Mouse (Mus musculus) adrenal gland (tissue): ENCODE data around the gene Ikbip.

Experiments
- intact Hi-C: fragments of 180-260 bp; cut with DNase I; formaldehyde crosslinking; loops from one replicate; pipeline ENCODE4 v1.15.1; 2025
- long read RNA-seq, 2 experiments: library from polyadenylated mRNA; unstranded; transcript quantifications; one replicate each; pipeline ENCODE4 v2.0.0; 2020; ENCODE audit warnings: borderline replicate concordance in 1 of 2; ENCODE audit not compliant: insufficient replicate concordance in 1 of 2

Gene Ikbip
- long read RNA-seq, experiment 1, transcript Ikbip-201 (3 exons, 3,232 nt) = minor isoform, 5 of 29 reads
- long read RNA-seq, experiment 1, transcript Ikbip-202 (3 exons, 1,328 nt) = major isoform, 21 of 29 reads
- long read RNA-seq, experiment 1, partial matches to known transcripts = 1 of 29 reads
- long read RNA-seq, experiment 1, other reads (novel, unspliced or antisense) = 1 of 29 reads
- long read RNA-seq, experiment 2, transcript Ikbip-202 (3 exons, 1,328 nt) = major isoform, 31 of 42 reads
- long read RNA-seq, experiment 2, transcript Ikbip-201 (3 exons, 3,232 nt) = minor isoform, 7 of 42 reads
- long read RNA-seq, experiment 2, partial matches to known transcripts = 0 of 42 reads
- long read RNA-seq, experiment 2, other reads (novel, unspliced or antisense) = 3 of 42 reads

- intact Hi-C loops = loop anchor here (5.0 kb wide), 1 partner anchor 40 kb away; the partner anchor contains the start of gene Slc25a3
Observed at GRCm38 (mm10) chr10:91082550-91083392, at the start of gene Ikbip, which contains the start of gene Apaf1. Gene Ikbip, plus strand, starts transcription at chr10:91082940. Gene Apaf1, minus strand, starts transcription at chr10:91082770.

- intact Hi-C loops = no loop called here
Observed at GRCm38 (mm10) chr10:91033942-91034341, 48.8 kb upstream of the Ikbip start.

DNA sequence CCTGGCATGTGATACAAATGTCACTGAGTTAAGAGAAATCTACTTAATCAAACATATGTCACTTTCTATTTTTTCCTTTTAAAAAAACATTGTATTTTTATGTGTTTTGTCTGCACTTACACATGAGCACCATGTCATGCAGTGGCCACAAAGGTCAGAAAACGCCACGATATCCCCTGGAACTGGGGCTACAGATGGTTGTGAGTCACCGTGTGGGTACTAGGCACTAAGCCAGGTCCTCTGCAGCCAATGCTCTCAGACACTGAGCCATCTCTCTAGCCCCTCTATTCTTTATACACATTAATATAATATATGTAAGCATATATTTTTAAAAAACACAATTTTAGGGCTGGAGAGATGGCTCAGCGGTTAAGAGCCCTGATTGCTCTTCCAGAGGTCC, 33.0 kb upstream of the Ikbip start:
- intact Hi-C loops = no loop called here

DNA sequence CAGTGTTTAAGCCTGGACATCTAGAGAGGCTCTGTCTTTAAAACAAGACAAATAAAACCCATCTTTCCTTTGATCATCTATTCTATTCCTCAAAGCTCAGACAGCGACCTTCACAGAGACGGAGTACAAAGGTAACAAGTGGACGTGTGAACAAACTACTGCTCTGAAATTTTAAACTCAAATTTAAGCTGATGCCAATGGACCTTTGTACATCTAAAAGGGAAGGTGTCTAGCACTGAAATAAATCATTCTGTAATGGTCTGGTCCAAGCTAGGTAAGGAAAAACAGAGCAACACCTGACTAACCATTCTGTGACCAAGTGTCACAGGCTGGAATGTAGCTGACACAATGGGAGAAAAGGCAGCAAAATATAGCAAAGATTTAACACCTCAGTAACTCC, 31.6 kb upstream of the Ikbip start:
- intact Hi-C loops = no loop called here

- intact Hi-C loops = no loop called here
Observed at GRCm38 (mm10) chr10:91052734-91053133, 30.0 kb upstream of the Ikbip start.

DNA sequence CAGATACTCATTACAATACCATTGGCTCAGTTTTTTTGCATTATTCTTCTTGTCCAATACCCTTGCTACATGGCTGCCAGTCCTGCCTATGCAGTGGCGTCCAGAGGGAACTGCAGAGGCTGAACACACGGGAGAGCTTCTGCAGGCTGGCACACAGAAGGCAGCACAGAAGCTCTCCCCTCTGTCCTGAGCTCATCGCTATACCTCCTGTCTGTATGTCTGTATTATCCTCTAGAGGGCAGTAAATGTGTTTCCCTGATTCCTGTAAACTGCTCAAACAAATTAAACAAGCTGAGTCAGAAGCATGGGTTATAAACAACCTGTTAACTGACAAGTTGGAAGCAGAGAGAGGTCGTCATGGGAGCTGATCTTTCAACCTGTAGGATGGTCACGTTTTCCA, 22.0 kb upstream of the Ikbip start:
- intact Hi-C loops = loop anchor here (10.0 kb wide), 1 partner anchor 184 kb away; no protein-coding TSS in a partner anchor

- intact Hi-C loops = loop anchor here (10.0 kb wide), 1 partner anchor 182 kb away; no protein-coding TSS in a partner anchor
Observed at GRCm38 (mm10) chr10:91062355-91062754, 20.4 kb upstream of the Ikbip start.

GRCm38 (mm10) chr10:91071768-91072167, 11.0 kb upstream of the Ikbip start:
- intact Hi-C loops = loop anchor here (5.0 kb wide), 1 partner anchor 71 kb away; no protein-coding TSS in a partner anchor

- intact Hi-C loops = loop anchor here (5.0 kb wide), 1 partner anchor 69 kb away; no protein-coding TSS in a partner anchor
Observed at GRCm38 (mm10) chr10:91073345-91073744, 9.4 kb upstream of the Ikbip start.

DNA sequence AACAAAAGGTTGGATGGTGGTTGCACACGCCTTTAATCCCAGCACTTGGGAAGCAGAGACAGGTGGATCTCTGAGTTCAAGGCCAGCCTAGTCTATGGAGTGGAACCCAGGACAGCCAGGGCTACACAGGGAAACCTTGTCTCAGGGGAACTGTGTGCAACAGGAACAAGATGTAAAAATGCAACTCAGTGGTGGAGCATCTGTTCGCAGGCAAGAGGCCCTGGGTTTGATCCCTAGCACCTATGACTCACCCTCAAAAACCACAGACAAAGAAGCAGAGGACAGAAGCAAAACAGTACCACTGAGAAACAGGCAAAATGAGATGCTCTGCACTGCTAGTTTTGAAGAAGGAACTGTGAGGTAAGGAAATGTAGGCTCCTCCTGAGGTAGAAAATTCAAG, 6.1 kb upstream of the Ikbip start:
- intact Hi-C loops = no loop called here

GRCm38 (mm10) chr10:91080540-91080939, 2.2 kb upstream of the Ikbip start:
- intact Hi-C loops = loop anchor here (5.0 kb wide), 1 partner anchor 42 kb away; the partner anchor contains the start of gene Slc25a3

DNA sequence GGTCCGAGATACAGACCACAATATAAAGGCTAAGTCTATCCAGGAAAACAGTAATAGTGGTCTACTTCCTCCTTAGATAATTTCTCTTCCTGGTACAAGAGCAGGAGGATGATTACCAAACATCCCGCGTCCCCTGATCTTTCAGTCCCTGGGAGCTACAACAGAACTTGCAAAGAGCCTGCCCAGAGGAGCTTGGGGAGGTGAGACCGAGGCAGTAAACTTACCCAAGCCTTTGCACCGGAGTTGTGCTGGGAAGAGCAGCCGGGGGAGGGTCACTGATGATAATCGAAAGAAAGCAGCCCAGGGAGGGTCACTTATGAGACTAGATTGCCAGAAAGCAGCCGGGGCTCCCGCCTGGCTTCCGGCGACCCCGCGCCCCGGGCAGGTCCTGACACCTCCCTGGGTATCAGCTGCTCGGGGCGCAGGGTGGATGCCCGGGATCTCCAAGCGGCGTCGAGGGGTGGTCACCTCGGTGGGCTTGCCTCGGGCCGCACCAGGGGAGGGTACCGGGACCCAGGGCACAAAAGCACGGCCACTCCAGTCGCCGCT, 707 bp upstream of the Ikbip start:
- intact Hi-C loops = loop anchor here (5.0 kb wide), 1 partner anchor 40 kb away; the partner anchor contains the start of gene Slc25a3

DNA sequence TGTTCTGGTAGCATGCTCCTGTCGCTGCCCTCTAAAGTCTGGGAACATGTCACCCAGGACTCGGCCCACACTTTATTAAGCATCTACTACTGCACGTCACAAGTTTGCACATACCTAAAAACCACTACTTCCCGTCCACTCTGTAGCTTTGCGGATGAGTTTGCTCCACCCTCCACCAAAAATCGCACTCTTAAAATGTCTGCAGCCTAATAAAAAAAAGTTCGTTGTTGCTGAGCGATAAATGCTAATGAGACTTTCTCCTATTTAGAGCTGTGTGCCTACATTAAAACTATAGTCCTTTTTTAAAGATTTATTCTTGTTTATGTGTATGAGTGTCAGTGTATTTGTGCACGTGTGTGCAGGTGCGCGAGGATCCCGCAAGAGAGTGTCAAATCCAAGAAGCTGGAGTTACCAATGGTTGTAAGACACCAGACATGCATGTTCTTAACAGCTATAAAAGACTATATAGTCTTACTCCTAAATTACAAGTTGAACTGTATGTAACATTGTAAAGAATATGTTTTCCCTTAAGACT, 720 bp downstream of the Ikbip start:
- intact Hi-C loops = loop anchor here (5.0 kb wide), 1 partner anchor 39 kb away; the partner anchor contains the start of gene Slc25a3

DNA sequence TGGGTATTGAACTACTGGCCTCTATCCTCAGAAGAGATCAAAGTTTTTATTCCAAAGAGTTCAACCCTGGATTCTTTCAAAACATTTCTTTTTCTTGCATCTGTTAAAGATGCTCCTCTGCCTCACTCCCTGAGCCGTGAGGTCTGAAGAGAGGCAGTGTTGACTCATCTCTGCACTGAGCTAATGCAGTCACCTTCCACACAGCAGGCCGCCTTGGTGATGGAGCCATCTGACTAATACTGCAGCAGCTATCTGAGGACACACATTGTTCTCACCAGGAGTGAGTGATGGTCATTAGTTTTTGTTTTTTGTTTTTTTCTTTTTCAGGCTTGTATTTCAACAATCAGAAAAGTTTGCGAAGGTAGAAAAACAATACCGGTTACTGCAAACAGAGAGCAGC, 10.1 kb downstream of the Ikbip start:
- intact Hi-C loops = no loop called here

DNA sequence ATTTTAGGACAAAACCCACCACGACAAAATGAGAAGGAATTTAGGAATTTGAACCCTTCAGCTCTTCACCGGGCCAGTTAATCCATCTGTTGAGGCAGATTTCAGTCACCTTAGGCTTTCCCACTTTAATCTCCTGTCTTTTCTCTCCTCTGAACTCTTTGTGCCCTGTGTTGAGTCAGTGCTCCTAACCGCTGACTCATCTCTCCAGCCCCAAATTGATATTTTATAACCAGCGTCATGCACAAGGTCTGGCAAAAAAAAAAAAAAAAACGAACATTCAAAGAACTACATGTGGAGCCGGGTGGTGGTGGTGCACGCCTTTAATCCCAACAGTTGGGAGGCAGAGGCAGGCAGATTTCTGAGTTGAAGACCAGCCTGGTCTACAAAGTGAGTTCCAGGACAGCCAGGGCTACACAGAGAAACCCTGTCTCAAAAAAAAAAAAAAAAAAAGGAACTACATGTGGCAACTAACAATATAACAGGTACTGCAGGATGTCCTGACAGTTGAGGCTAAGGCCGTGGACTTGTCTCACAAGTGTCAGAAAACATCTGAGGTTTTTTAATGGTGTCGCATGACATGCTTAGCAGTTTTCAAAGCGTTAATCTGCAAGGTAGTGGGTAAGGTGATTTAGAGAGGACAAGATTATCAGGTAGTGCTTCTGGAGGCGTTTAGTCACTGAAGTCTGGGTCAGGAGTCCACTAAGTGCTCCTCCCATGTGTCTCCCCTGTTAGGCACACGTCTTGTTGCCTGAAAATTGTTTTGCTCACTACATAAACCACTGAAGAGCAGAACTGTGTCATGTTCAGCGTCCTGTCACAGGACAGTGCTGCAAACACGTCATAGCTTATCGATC, 11.7 kb downstream of the Ikbip start:
- intact Hi-C loops = no loop called here

GRCm38 (mm10) chr10:91098056-91098455, 15.3 kb downstream of the Ikbip start:
- intact Hi-C loops = no loop called here

DNA sequence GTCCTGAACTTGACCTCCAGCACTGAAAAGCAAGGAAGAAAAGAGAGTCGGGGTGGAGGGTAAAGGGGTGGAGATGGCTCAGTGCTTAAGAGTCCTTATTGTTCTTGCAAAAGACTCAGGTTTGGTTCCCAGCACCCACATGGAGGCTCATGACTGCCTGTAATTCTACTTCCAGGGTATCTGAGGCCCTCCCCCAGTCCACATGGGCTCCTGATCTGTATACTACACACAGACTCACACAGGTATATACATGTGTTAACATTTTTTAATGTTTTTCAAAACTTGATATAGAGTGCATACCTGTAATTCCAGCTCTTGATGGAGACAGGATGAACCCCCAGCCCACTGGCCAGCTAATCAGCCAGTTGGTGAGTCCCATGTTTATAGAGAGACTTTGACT, 17.4 kb downstream of the Ikbip start:
- intact Hi-C loops = no loop called here

DNA sequence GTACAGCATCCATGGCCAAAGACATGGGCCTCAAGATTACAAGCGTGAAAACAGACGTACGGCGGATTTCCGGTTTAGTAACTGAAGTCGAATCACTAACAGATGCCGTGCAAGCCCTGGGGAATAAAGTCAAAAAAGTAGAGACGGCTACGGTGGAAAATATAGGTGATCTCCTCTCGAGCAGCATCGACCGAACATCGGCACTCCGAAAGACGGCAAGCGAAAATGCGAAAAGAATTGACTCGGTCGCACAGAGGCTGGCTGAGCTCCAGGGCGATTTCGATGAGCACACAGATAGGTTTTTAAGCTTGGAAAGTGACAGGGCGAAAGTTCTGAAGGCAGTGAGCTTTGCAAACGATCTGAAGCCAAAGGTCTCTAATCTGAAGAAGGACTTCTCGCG, 19.2 kb downstream of the Ikbip start:
- intact Hi-C loops = no loop called here

DNA sequence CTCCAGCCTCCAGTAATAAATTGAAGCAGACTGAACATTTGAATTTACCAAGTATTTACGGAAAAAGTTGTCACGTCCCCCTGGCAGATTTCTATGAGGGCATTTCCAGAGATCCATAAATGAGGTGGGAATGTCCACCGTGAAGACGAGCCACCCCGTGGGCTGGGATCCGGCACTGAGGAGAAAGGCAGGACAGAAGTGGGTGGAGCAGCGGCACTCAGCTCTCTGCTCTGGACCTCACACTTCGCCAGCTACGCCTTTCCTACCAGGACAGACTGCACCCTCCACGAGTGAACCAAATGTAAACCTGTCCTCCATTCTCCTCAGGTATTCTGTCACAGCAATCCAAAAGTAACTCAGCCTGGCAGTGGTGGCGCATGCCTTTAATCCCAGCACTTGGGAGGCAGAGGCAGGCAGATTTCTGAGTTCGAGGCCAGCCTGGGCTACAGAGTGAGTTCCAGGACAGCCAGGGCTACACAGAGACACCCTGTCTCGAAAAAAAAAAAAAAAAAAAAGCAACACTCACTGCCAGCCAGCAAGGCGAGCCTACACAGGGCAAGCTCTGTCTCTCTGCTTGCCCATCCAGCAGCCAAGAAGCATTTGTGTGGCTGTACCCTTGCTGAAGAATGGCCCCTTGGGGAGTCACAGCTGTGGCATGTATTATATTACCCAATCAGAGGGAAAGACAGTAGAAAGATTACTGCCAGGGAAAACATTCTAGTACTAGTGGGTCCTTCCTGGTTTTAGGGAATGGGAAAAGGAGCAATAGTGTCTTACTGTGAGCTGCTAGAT, 20.3 kb downstream of the Ikbip start:
- intact Hi-C loops = no loop called here
